Mouse (Mus musculus) heart, adult 11 months (tissue): ENCODE measurements around the gene Ndst4.

Experiments
- DNase-seq: peaks from one replicate; pipeline ENCODE4 v3.0.0; 2022

Ndst4 gene

GRCm38 (mm10) chr3:125403601-125404396, at the start of gene Ndst4:
Gene Ndst4 (plus strand): TSS chr3:125404076.
- no peak for DNase-seq

- DNase-seq = no peak
Observed at GRCm38 (mm10) chr3:125397443-125397842, 6.4 kb upstream of the Ndst4 start.

- DNase-seq = no peak
Observed at GRCm38 (mm10) chr3:125406456-125406855, 2.6 kb downstream of the Ndst4 start.

DNA sequence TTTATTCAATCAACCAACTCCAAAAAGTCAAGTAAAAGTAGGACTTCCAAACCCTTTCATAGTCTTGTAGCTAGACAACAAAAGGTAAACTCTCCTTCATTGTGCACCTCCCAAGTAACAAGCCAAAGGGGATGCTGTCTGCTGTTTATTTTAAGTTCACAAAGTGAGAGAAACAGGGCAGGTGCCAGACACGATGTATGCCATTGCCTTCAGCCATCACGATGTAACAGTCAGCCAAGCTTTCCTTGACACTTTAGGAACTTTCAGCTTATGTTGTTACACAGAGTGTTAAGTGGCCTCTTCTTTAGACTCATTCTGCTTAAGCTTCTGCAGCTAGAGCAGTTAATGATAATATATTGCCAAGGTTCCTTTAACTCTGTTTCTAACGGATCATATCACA, 3.1 kb downstream of the Ndst4 start:
- DNase-seq = no peak

DNA sequence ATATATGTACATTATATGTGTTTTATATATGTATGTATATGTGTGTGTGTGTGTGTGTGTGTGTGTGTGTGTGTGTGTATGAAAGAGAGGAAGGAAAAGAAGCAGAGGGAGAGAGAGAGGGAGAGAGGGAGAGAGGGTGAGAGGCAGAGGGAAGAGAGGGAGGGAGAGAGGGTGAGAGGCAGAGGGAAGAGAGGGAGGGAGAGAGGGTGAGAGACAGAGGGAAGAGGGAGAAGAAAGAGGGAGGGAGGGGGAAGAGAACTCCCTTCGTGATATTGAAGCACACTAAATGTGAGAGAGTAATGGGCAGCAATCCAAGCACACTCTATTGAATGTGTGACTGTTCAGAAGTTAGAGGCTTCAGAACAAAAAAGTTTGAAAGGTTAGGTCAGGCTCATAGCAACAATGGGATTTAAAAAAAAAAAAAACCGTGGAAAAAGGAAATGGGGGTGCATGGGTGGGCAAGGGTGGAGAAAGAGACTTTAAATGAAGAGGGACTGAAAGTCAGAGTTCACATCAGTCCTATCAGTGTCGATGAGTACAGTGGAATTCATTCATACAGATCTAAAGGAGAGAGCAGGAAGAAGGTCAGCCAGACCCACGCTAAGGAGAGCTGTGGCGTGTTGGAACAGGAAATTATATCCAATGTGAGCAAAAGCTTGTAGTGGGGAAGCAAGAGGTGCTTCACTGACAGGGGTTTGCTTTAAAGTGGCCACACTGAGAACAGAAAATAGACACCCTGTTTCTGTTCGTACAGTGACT, 63.2 kb downstream of the Ndst4 start:
- DNase-seq = no peak

GRCm38 (mm10) chr3:125510102-125510501, 106.2 kb downstream of the Ndst4 start:
- no peak for DNase-seq

GRCm38 (mm10) chr3:125533371-125533770, 129.5 kb downstream of the Ndst4 start:
- no peak for DNase-seq

DNA sequence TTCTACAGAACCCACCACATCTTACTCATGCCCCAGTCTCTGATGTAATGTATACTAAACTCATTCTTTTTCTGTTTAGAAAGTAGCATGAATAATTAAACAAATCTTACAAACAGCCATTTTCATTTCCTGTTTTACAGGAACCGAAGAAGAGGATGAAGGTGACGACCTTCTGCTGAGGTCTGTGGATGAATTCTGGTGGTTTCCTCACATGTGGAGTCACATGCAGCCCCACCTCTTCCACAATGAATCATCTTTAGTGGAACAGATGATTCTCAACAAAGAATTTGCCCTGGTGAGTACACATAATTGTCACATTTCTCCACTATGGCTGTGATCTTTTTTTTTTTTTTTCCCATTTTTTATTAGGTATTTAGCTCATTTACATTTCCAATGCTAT, 166.7 kb downstream of the Ndst4 start:
- DNase-seq = no peak

DNA sequence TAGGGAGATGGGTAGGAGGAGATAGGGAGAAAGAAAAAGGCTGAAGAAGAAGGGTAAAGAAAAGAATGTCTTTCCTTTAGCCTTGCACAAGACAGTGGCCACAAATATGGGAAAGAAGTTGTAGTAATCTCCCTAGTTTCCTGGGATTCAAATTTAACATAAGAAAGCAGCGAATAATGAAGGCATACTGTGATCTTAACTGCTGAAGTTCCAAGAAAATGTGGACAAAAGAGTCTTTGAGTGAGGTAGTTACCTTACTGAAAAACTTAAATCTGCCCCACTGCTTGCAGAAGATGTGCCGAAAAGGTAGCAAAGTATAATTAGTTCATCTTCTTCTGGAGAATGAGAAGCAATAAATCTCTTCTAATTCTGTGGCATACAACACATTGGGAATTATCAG, 228.4 kb downstream of the Ndst4 start:
- no peak for DNase-seq

DNA sequence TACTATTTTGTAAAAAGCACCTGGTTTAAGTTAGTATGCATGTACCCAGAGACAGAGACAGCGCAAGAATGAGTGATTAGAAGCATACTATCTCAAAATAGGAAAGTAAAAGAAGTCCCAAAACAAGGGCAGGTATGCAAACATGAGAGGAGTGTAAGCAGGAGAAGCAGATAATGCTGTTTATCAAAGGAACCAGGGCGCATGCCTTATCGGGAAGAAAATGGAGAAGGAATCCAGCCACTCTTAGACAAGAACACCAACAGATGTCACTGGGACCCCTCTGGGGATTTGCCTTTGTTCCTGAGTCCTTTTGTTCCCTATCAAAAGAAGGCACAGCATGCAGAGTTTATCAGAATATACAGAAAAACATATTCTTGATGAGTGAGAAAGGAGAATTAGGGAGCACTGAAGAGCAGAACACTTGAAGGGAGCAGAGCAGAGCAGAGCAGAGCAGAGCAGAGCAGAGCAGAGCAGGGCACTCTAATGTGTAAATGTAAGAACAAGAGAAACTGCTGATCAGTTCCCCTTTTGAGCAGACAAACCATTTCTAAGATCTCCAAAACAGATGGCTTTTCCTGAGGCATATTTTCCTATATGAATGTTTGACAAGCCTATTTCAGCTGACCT, 251.2 kb downstream of the Ndst4 start:
- no peak for DNase-seq

DNA sequence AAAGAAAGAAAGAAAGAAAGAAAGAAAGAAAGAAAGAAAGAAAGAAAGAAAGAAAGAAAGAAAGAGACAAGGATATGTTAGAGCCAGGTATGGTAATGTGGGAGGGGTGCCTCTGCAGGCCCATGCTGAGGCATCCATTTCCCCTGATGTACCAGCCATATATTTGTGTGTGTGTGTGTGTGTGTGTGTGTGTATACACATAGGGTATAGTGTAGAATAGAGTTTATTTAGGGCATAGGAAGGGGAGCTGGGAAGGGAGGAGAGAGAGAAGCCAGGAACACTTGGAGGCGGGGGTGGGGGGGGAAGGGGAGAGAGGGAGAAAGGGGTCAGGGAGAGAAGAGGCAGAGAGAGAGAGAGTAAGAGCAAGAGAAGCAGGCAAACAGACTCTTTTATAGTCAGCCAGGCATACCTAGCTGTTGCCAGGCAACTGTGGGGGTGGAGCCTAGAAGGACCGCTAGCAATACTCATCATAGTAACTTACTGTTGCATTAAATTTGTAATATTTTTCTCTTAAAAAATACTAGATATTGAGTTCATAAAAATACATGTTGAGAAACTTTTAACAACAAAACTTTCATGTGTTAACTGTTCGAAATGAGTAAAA, 256.3 kb downstream of the Ndst4 start:
- DNase-seq = no peak

- DNase-seq = no peak
Observed at GRCm38 (mm10) chr3:125660884-125661532, 257.1 kb downstream of the Ndst4 start.

- DNase-seq = no peak
Observed at GRCm38 (mm10) chr3:125673997-125674794, 270.3 kb downstream of the Ndst4 start.

GRCm38 (mm10) chr3:125675211-125675896, 271.5 kb downstream of the Ndst4 start:
- DNase-seq = no peak

- no peak for DNase-seq
Observed at GRCm38 (mm10) chr3:125678924-125679323, 275.0 kb downstream of the Ndst4 start.

DNA sequence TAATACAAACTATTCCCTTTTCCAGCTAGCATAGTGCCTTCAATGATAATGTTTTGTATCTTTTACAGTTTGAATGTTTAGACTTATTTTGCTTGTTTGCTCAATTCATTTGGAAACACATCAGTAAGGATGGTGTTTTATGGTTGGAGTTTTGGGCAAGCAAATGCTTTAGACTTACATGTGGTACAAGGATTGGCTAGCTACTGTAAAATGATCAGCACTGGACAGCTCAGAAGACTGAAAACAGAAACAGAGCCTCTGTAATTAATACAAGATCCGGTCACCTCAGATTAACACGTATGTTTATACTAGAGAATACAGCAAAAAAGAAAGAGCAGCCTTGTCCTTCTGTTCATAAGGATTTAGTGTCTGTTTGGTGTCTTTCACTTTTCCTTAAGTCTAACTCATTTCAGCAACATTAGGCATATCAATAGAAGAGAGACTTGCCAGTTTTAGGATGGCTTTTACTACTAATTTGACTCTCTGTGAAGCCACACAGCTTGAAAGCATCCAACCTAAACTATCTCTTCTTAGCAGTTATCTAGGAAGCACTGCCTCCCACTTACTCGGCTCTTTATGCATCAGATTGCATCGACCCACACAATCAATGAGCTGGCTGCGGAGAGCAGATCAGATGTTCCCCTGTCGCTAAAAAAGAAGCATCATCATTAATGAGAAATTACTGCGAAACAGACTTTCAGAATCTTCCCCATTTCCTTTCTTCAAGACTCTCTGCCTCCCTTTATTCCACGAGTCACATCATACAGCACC, 279.8 kb downstream of the Ndst4 start:
- DNase-seq = no peak

DNA sequence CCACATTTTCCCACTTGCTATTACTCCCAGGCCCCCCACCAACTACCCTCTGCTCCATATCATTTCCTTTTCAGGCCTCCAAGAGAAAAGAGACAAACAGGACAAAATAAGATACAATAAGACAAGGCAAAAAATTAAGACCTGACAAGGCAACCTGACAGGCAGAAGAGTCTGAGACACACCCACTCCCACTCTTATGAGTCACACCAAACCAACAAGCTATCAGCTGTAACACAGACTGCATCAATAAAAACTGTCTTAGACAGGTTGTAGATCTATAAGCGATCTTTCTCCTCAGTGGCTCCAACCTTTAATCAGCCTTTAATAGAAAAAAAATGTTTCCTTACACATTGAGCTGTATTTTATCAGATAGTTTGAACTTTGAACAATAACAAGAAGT, 280.7 kb downstream of the Ndst4 start:
- DNase-seq = no peak

DNA sequence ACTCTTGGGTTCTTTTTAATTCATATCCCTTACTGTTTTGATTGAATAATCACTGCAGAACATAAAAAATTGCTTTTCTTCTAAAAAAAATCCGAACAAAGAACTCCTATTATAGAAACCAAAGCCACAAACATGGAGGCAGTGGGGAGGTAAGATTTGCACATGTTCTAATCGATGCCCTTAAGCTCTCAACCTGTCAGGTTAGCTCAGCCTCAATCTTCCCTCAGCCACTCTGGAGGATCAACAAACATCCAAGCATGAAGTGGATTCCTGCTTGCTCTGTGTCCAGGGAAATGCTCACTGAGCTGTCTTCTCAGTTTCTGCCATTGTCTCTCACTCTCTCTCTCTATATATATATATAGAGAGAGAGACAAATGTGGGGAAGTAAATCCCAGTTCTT, 283.7 kb downstream of the Ndst4 start:
- DNase-seq = no peak

- no peak for DNase-seq
Observed at GRCm38 (mm10) chr3:125690948-125691347, 287.1 kb downstream of the Ndst4 start.

- no peak for DNase-seq
Observed at GRCm38 (mm10) chr3:125722953-125723352, 319.1 kb downstream of the Ndst4 start.

- DNase-seq = no peak
Observed at GRCm38 (mm10) chr3:125734945-125735344, 331.1 kb downstream of the Ndst4 start.
